Mouse (Mus musculus): ENCODE results near the gene Traf3ip1. TPM values are rescaled to one million over a fixed set of nuclear protein-coding genes. Genes with fewer than 3 reads are reported as not detected.

Gene Traf3ip1
- total and polyA plus RNA-seq, 3 experiments = 13.6 to 19.6 TPM; not detected in 1

- TF ChIP-seq GABPA (IDR thresholded peaks at IDR 0.05; ENCODE audit: low read depth, low read length) (no peak), POLR2AphosphoS2 (IDR thresholded peaks at IDR 0.05; ENCODE audit: low read length) (no peak), POLR2AphosphoS5 (IDR thresholded peaks at IDR 0.05; ENCODE audit: borderline replicate concordance, low read depth, low read length) (no peak), USF2 (IDR thresholded peaks at IDR 0.05; ENCODE audit: borderline replicate concordance in 1 of 2, insufficient read depth in 1 of 2, low read depth in 1 of 2, low read length in 2 of 2) (no peak), MAX (IDR thresholded peaks at IDR 0.05; ENCODE audit: low read length) (no peak), JUND (IDR thresholded peaks at IDR 0.05; ENCODE audit: low read depth, low read length) (no peak), MEF2A (IDR thresholded peaks at IDR 0.05; ENCODE audit: extremely low read depth, insufficient replicate concordance, low read depth, low read length, poor library complexity, severe bottlenecking) (no peak), CTCF (IDR thresholded peaks at IDR 0.05 in 2 of 3, conservative IDR thresholded peaks at IDR 0.05 in 1 of 3; ENCODE audit: control insufficient read depth in 1 of 3, insufficient read depth in 1 of 3, low read depth in 2 of 3, low read length in 3 of 3, poor library complexity in 1 of 3, severe bottlenecking in 1 of 3) (no peak), ZMIZ1 (IDR thresholded peaks at IDR 0.05; ENCODE audit: low read depth, low read length) (no peak), ZNF384 (IDR thresholded peaks at IDR 0.05; ENCODE audit: low read depth, low read length) (no peak), MAZ (IDR thresholded peaks at IDR 0.05; ENCODE audit: low read depth, low read length) (no peak)
- no peak overlapping the region for H3K27ac ChIP-seq (ENCODE audit: control insufficient read depth, low read depth, low read length)
- no peaks in the 10 kb centered on the region for H3K27me3 ChIP-seq (ENCODE audit: control insufficient read depth in 1 of 2, insufficient read depth in 2 of 2, low read length in 2 of 2)
- no peak overlapping the region for H3K9ac ChIP-seq (ENCODE audit: control insufficient read depth, low read depth, low read length, poor library complexity, severe bottlenecking)
- H3K9me3 ChIP-seq (replicated peaks; ENCODE audit: insufficient read depth, low read length) = no peaks in the 10 kb centered on the region
- H3K36me3 ChIP-seq (ENCODE audit: control insufficient read depth in 1 of 2, insufficient read depth in 2 of 2, low read length in 2 of 2) = peaks cover 0 to 23% of the 10 kb centered on the region in 2 experiments; a peak in 2 of 4 replicates
- peaks cover 6% of the 10 kb centered on the region for H3K79me2 ChIP-seq (ENCODE audit: control insufficient read depth, insufficient read depth, low read length, poor library complexity)
- peaks cover 3 to 27% of the 10 kb centered on the region in 2 experiments; a peak in 3 of 4 replicates for H3K4me1 ChIP-seq (ENCODE audit: control insufficient read depth in 1 of 2, insufficient read depth in 2 of 2, low read length in 2 of 2)
- H3K4me3 ChIP-seq (ENCODE audit: control insufficient read depth in 1 of 2, insufficient read depth in 1 of 2, low read depth in 2 of 2, low read length in 2 of 2) = no peak overlapping the region
- DNase-seq (ENCODE audit: low read depth, low spot score) = no peak
These were observed 39.5 kb upstream of the Traf3ip1 start for GRCm38 (mm10) chr1:91454927-91455326.

GRCm38 (mm10) chr1:91455661-91456161, 38.7 kb upstream of the Traf3ip1 start:
- no peaks in the 10 kb centered on the region for H3K27me3 ChIP-seq (ENCODE audit: control insufficient read depth in 1 of 2, insufficient read depth in 2 of 2, low read length in 2 of 2)
- H3K9me3 ChIP-seq (replicated peaks; ENCODE audit: insufficient read depth, low read length) = no peaks in the 10 kb centered on the region
- H3K27ac ChIP-seq (ENCODE audit: control insufficient read depth, low read depth, low read length) = no peak overlapping the region
- no peak overlapping the region for H3K4me3 ChIP-seq (ENCODE audit: control insufficient read depth in 1 of 2, insufficient read depth in 1 of 2, low read depth in 2 of 2, low read length in 2 of 2)
- H3K36me3 ChIP-seq (ENCODE audit: control insufficient read depth in 1 of 2, insufficient read depth in 2 of 2, low read length in 2 of 2) = peaks cover 0 to 22% of the 10 kb centered on the region in 2 experiments; a peak in 2 of 4 replicates
- no peak for DNase-seq (ENCODE audit: low read depth, low spot score)
- TF ChIP-seq MAX (IDR thresholded peaks at IDR 0.05; ENCODE audit: low read length) (no peak), POLR2AphosphoS5 (IDR thresholded peaks at IDR 0.05; ENCODE audit: borderline replicate concordance, low read depth, low read length) (no peak), NELFE (IDR thresholded peaks at IDR 0.05; ENCODE audit: low read depth, low read length) (no peak), MXI1 (IDR thresholded peaks at IDR 0.05; ENCODE audit: low read depth, low read length) (no peak), TAL1 (IDR thresholded peaks at IDR 0.05; ENCODE audit: low read length) (no peak), ZNF384 (IDR thresholded peaks at IDR 0.05; ENCODE audit: low read depth, low read length) (no peak), ZC3H11A (IDR thresholded peaks at IDR 0.05; ENCODE audit: low read depth, low read length) (no peak), UBTF (IDR thresholded peaks at IDR 0.05; ENCODE audit: borderline replicate concordance, insufficient read depth, low read depth, low read length) (no peak), CHD1 (IDR thresholded peaks at IDR 0.05; ENCODE audit: low read depth, low read length) (no peak), ZMIZ1 (IDR thresholded peaks at IDR 0.05; ENCODE audit: low read depth, low read length) (no peak), TCF12 (IDR thresholded peaks at IDR 0.05; ENCODE audit: low read depth, low read length) (no peak), POLR2A (IDR thresholded peaks at IDR 0.05; ENCODE audit: control insufficient read depth in 1 of 2, insufficient read depth in 1 of 2, low read depth in 1 of 2, low read length in 2 of 2, poor library complexity in 1 of 2) (no peak)
- peaks cover 6% of the 10 kb centered on the region for H3K79me2 ChIP-seq (ENCODE audit: control insufficient read depth, insufficient read depth, low read length, poor library complexity)
- H3K9ac ChIP-seq (ENCODE audit: control insufficient read depth, low read depth, low read length, poor library complexity, severe bottlenecking) = no peak overlapping the region
- H3K4me1 ChIP-seq (ENCODE audit: control insufficient read depth in 1 of 2, insufficient read depth in 2 of 2, low read length in 2 of 2) = peaks cover 3 to 33% of the 10 kb centered on the region in 2 experiments; a peak in 3 of 4 replicates

Measured in MEL (cell line).